Mouse (Mus musculus): Measurements from ENCODE around the gene Apobr. TPM values are rescaled to one million over a fixed set of nuclear protein-coding genes. Genes with fewer than 3 reads are reported as not detected.

Apobr gene
- 18.4 TPM for polyA plus RNA-seq (2015; fragmentation: Illumina TruSeq; extraction: RNeasy Lipid Tissue Mini Kit (QIAGEN cat#74804); ENCODE audit: insufficient read depth, low replicate concordance)

GRCm38 (mm10) chr7:126584506-126584977 lies at the start of gene Apobr:
Apobr (plus strand) TSS chr7:126584942.

GRCm38 (mm10) chr7:126566094-126566765 lies 18.5 kb upstream of the Apobr start, which contains the start of gene Eif3c:
Eif3c (minus strand) TSS chr7:126566411.

GRCm38 (mm10) chr7:126585717-126586116 lies 975 bp downstream of the Apobr start, which contains the start of gene Cln3:
Cln3 (minus strand) TSS chr7:126585817.

GRCm38 (mm10) chr7:126594862-126595561 lies 10.3 kb downstream of the Apobr start, which contains the start of gene Il27:
Il27 (minus strand) TSS chr7:126594941.

GRCm38 (mm10) chr7:126630824-126631518 lies 46.2 kb downstream of the Apobr start, which contains the start of gene Nupr1:
Nupr1 (minus strand) TSS chr7:126630861.

Other genes with a start within 250 kb of the Apobr start
- 72.7 TPM for gene Lat, start 215.4 kb upstream of the Apobr start, polyA plus RNA-seq (2015; fragmentation: Illumina TruSeq; extraction: RNeasy Lipid Tissue Mini Kit (QIAGEN cat#74804); ENCODE audit: insufficient read depth, low replicate concordance)
- gene Spns1, start 207.5 kb upstream of the Apobr start, polyA plus RNA-seq (2015; fragmentation: Illumina TruSeq; extraction: RNeasy Lipid Tissue Mini Kit (QIAGEN cat#74804); ENCODE audit: insufficient read depth, low replicate concordance), result 18.3 TPM
- 27.6 TPM for gene Nfatc2ip, start 188.2 kb upstream of the Apobr start, polyA plus RNA-seq (2015; fragmentation: Illumina TruSeq; extraction: RNeasy Lipid Tissue Mini Kit (QIAGEN cat#74804); ENCODE audit: insufficient read depth, low replicate concordance)
- 712 TPM for gene Cd19, start 170.1 kb upstream of the Apobr start, polyA plus RNA-seq (2015; fragmentation: Illumina TruSeq; extraction: RNeasy Lipid Tissue Mini Kit (QIAGEN cat#74804); ENCODE audit: insufficient read depth, low replicate concordance)
- gene Rabep2, start 156.2 kb upstream of the Apobr start, polyA plus RNA-seq (2015; fragmentation: Illumina TruSeq; extraction: RNeasy Lipid Tissue Mini Kit (QIAGEN cat#74804); ENCODE audit: insufficient read depth, low replicate concordance), result 15.8 TPM
- 0.51 TPM for gene Atp2a1, start 121.8 kb upstream of the Apobr start, polyA plus RNA-seq (2015; fragmentation: Illumina TruSeq; extraction: RNeasy Lipid Tissue Mini Kit (QIAGEN cat#74804); ENCODE audit: insufficient read depth, low replicate concordance)
- 30.3 TPM for gene Sh2b1, start 109.5 kb upstream of the Apobr start, polyA plus RNA-seq (2015; fragmentation: Illumina TruSeq; extraction: RNeasy Lipid Tissue Mini Kit (QIAGEN cat#74804); ENCODE audit: insufficient read depth, low replicate concordance)
- gene Tufm, start 97.6 kb upstream of the Apobr start, polyA plus RNA-seq (2015; fragmentation: Illumina TruSeq; extraction: RNeasy Lipid Tissue Mini Kit (QIAGEN cat#74804); ENCODE audit: insufficient read depth, low replicate concordance), result 42.6 TPM
- 188 TPM for gene Atxn2l, start 81.5 kb upstream of the Apobr start, polyA plus RNA-seq (2015; fragmentation: Illumina TruSeq; extraction: RNeasy Lipid Tissue Mini Kit (QIAGEN cat#74804); ENCODE audit: insufficient read depth, low replicate concordance)
- 205 TPM for gene Eif3c, start 18.5 kb upstream of the Apobr start, polyA plus RNA-seq (2015; fragmentation: Illumina TruSeq; extraction: RNeasy Lipid Tissue Mini Kit (QIAGEN cat#74804); ENCODE audit: insufficient read depth, low replicate concordance)
- 40.6 TPM for gene Cln3, start 875 bp downstream of the Apobr start, polyA plus RNA-seq (2015; fragmentation: Illumina TruSeq; extraction: RNeasy Lipid Tissue Mini Kit (QIAGEN cat#74804); ENCODE audit: insufficient read depth, low replicate concordance)
- 0.33 TPM for gene Il27, start 10.0 kb downstream of the Apobr start, polyA plus RNA-seq (2015; fragmentation: Illumina TruSeq; extraction: RNeasy Lipid Tissue Mini Kit (QIAGEN cat#74804); ENCODE audit: insufficient read depth, low replicate concordance)
- 26.0 TPM for gene Nupr1, start 45.9 kb downstream of the Apobr start, polyA plus RNA-seq (2015; fragmentation: Illumina TruSeq; extraction: RNeasy Lipid Tissue Mini Kit (QIAGEN cat#74804); ENCODE audit: insufficient read depth, low replicate concordance)
- 30.5 TPM for gene Sgf29, start 64.4 kb downstream of the Apobr start, polyA plus RNA-seq (2015; fragmentation: Illumina TruSeq; extraction: RNeasy Lipid Tissue Mini Kit (QIAGEN cat#74804); ENCODE audit: insufficient read depth, low replicate concordance)
- gene Sult1a1, start 91.5 kb downstream of the Apobr start, polyA plus RNA-seq (2015; fragmentation: Illumina TruSeq; extraction: RNeasy Lipid Tissue Mini Kit (QIAGEN cat#74804); ENCODE audit: insufficient read depth, low replicate concordance), result 38.4 TPM
- 9.9 TPM for gene Bola2, start 110.5 kb downstream of the Apobr start, polyA plus RNA-seq (2015; fragmentation: Illumina TruSeq; extraction: RNeasy Lipid Tissue Mini Kit (QIAGEN cat#74804); ENCODE audit: insufficient read depth, low replicate concordance)
- gene Slx1b, start 110.8 kb downstream of the Apobr start, polyA plus RNA-seq (2015; fragmentation: Illumina TruSeq; extraction: RNeasy Lipid Tissue Mini Kit (QIAGEN cat#74804); ENCODE audit: insufficient read depth, low replicate concordance), result 7.6 TPM
- 1,014 TPM for gene Coro1a, start 122.8 kb downstream of the Apobr start, polyA plus RNA-seq (2015; fragmentation: Illumina TruSeq; extraction: RNeasy Lipid Tissue Mini Kit (QIAGEN cat#74804); ENCODE audit: insufficient read depth, low replicate concordance)
- 58.8 TPM for gene Mapk3, start 174.7 kb downstream of the Apobr start, polyA plus RNA-seq (2015; fragmentation: Illumina TruSeq; extraction: RNeasy Lipid Tissue Mini Kit (QIAGEN cat#74804); ENCODE audit: insufficient read depth, low replicate concordance)
- 8.9 TPM for gene Gdpd3, start 181.4 kb downstream of the Apobr start, polyA plus RNA-seq (2015; fragmentation: Illumina TruSeq; extraction: RNeasy Lipid Tissue Mini Kit (QIAGEN cat#74804); ENCODE audit: insufficient read depth, low replicate concordance)
- gene Ypel3, start 192.0 kb downstream of the Apobr start, polyA plus RNA-seq (2015; fragmentation: Illumina TruSeq; extraction: RNeasy Lipid Tissue Mini Kit (QIAGEN cat#74804); ENCODE audit: insufficient read depth, low replicate concordance), result 121 TPM
- 2.8 TPM for gene Tbx6, start 196.5 kb downstream of the Apobr start, polyA plus RNA-seq (2015; fragmentation: Illumina TruSeq; extraction: RNeasy Lipid Tissue Mini Kit (QIAGEN cat#74804); ENCODE audit: insufficient read depth, low replicate concordance)
- 170 TPM for gene Ppp4c, start 207.6 kb downstream of the Apobr start, polyA plus RNA-seq (2015; fragmentation: Illumina TruSeq; extraction: RNeasy Lipid Tissue Mini Kit (QIAGEN cat#74804); ENCODE audit: insufficient read depth, low replicate concordance)
- not detected for gene Fam57b, start 212.7 kb downstream of the Apobr start, polyA plus RNA-seq (2015; fragmentation: Illumina TruSeq; extraction: RNeasy Lipid Tissue Mini Kit (QIAGEN cat#74804); ENCODE audit: insufficient read depth, low replicate concordance)
- not detected for gene 4930451I11Rik, start 246.7 kb downstream of the Apobr start, polyA plus RNA-seq (2015; fragmentation: Illumina TruSeq; extraction: RNeasy Lipid Tissue Mini Kit (QIAGEN cat#74804); ENCODE audit: insufficient read depth, low replicate concordance)

Data from spleen, adult 10 weeks (tissue).